Mouse (Mus musculus) CH12.LX (cell line): Measurements from ENCODE around the gene Gpcpd1. TPM values are rescaled to one million over a fixed set of nuclear protein-coding genes. Genes with fewer than 3 reads are reported as not detected.

Experiments used
- DNase-seq: peaks from one replicate; pipeline ENCODE4 v3.0.0-alpha.2; 2013; ENCODE audit errors: extremely low read depth
- H3K27ac ChIP-seq: 2 replicates; pipeline ENCODE4 v1.5.1; 2012; ENCODE audit warnings: low read depth, mild to moderate bottlenecking, control low read depth, moderate library complexity; ENCODE audit not compliant: insufficient read depth
- H3K27me3 ChIP-seq: replicated peaks from 2 replicates; pipeline ENCODE3; 2012; ENCODE audit warnings: inconsistent platforms
- H3K36me3 ChIP-seq, 2 experiments: replicated peaks in 1 of 2; 2 replicates each; pipeline versions ENCODE3 to v1.6.1; 2012; ENCODE audit warnings: inconsistent platforms in 1 of 2, low read length in 1 of 2, mild to moderate bottlenecking in 1 of 2, mixed read lengths in 1 of 2, moderate library complexity in 1 of 2; ENCODE audit not compliant: control insufficient read depth in 1 of 2, insufficient read depth in 1 of 2
- H3K4me1 ChIP-seq, 2 experiments: 2 replicates each; pipeline ENCODE4 v1.6.1; 2012; ENCODE audit warnings: inconsistent platforms in 1 of 2, moderate library complexity in 1 of 2; ENCODE audit not compliant: insufficient read depth in 2 of 2, control insufficient read depth in 1 of 2
- H3K4me2 ChIP-seq: 2 replicates; pipeline ENCODE4 v1.6.1; 2012; ENCODE audit warnings: low read depth, mild to moderate bottlenecking, control low read depth; ENCODE audit not compliant: poor library complexity, insufficient read depth, severe bottlenecking
- H3K4me3 ChIP-seq, 3 experiments: fragments of 150-350 bp in 1 of 3; sonication (generic) in 1 of 3; replicated peaks in 1 of 3; 2 replicates each; pipeline versions ENCODE3 to v1.5.1; 2011 to 2012; ENCODE audit warnings: low read depth in 2 of 3, low read length in 2 of 3, mild to moderate bottlenecking in 2 of 3, moderate library complexity in 2 of 3, control low read depth in 1 of 3, improper control_type of control experiment in 1 of 3, inconsistent platforms in 1 of 3, mixed read lengths in 1 of 3; ENCODE audit not compliant: poor library complexity in 1 of 3
- H3K79me2 ChIP-seq: replicated peaks from 2 replicates; pipeline ENCODE4 v1.6.1; 2012; ENCODE audit warnings: mild to moderate bottlenecking, moderate library complexity; ENCODE audit not compliant: control insufficient read depth, poor library complexity, insufficient read depth, severe bottlenecking; ENCODE audit errors: extremely low read depth
- H3K9ac ChIP-seq: 2 replicates; pipeline ENCODE4 v1.6.1; 2012; ENCODE audit warnings: low read depth, mild to moderate bottlenecking, control low read depth, moderate library complexity; ENCODE audit not compliant: insufficient read depth
- H3K9me3 ChIP-seq: replicated peaks from 2 replicates; pipeline ENCODE3; 2012; ENCODE audit warnings: low read length, inconsistent platforms, mixed read lengths
- BHLHE40 ChIP-seq: IDR thresholded peaks from 2 replicates; pipeline ENCODE4 v1.6.1; 2011; ENCODE audit warnings: mild to moderate bottlenecking, low read depth, low read length, improper control_type of control experiment
- CHD2 ChIP-seq: IDR thresholded peaks from 2 replicates; pipeline ENCODE4 v1.6.1; 2011; ENCODE audit warnings: low read length, improper control_type of control experiment
- CTCF ChIP-seq, 2 experiments: IDR thresholded peaks in 1 of 2; conservative IDR thresholded peaks in 1 of 2; 2 replicates each; pipeline ENCODE4 v1.5.1; 2011 to 2012; ENCODE audit warnings: low read depth in 2 of 2, low read length in 2 of 2, improper control_type of control experiment in 1 of 2, inconsistent platforms in 1 of 2, mild to moderate bottlenecking in 1 of 2, moderate library complexity in 1 of 2
- ELF1 ChIP-seq: IDR thresholded peaks from 2 replicates; pipeline ENCODE4 v1.6.1; 2014; ENCODE audit warnings: low read depth, mild to moderate bottlenecking, inconsistent platforms, low read length, improper control_type of control experiment
- EP300 ChIP-seq: IDR thresholded peaks from 2 replicates; pipeline ENCODE4 v1.6.1; 2011; ENCODE audit warnings: low read length, improper control_type of control experiment
- ETS1 ChIP-seq: conservative IDR thresholded peaks from 2 replicates; pipeline ENCODE4 v1.6.1; 2012; ENCODE audit warnings: low read depth, mild to moderate bottlenecking, inconsistent platforms, low read length, improper control_type of control experiment, moderate library complexity
- HCFC1 ChIP-seq: IDR thresholded peaks from 2 replicates; pipeline ENCODE4 v1.6.1; 2012; ENCODE audit warnings: low read depth, mild to moderate bottlenecking, inconsistent platforms, low read length, improper control_type of control experiment
- JUN ChIP-seq: IDR thresholded peaks from 2 replicates; pipeline ENCODE4 v1.6.1; 2011; ENCODE audit warnings: low read depth, mild to moderate bottlenecking, low read length, improper control_type of control experiment, moderate library complexity; ENCODE audit not compliant: insufficient read depth
- JUND ChIP-seq: conservative IDR thresholded peaks from 2 replicates; pipeline ENCODE4 v1.6.1; 2011; ENCODE audit warnings: low read depth, low read length, improper control_type of control experiment
- KAT2A ChIP-seq: IDR thresholded peaks from 2 replicates; pipeline ENCODE4 v1.6.1; 2012; ENCODE audit warnings: low read length, improper control_type of control experiment, inconsistent platforms; ENCODE audit not compliant: insufficient replicate concordance
- MAX ChIP-seq: IDR thresholded peaks from 2 replicates; pipeline ENCODE4 v1.6.1; 2011; ENCODE audit warnings: low read length, improper control_type of control experiment
- MEF2A ChIP-seq: IDR thresholded peaks from 2 replicates; pipeline ENCODE4 v1.6.1; 2014; ENCODE audit warnings: low read depth, mild to moderate bottlenecking, inconsistent platforms, low read length, improper control_type of control experiment, borderline replicate concordance
- MYC ChIP-seq: IDR thresholded peaks from 2 replicates; pipeline ENCODE4 v1.6.1; 2011; ENCODE audit warnings: low read depth, mild to moderate bottlenecking, improper control_type of control experiment, low read length
- NELFE ChIP-seq: IDR thresholded peaks from 2 replicates; pipeline ENCODE4 v1.6.1; 2011; ENCODE audit warnings: low read depth, low read length, improper control_type of control experiment
- PAX5 ChIP-seq: IDR thresholded peaks from 2 replicates; pipeline ENCODE4 v1.6.1; 2012; ENCODE audit warnings: low read length, inconsistent platforms, mixed read lengths
- POLR2A ChIP-seq: IDR thresholded peaks from 2 replicates; pipeline ENCODE4 v1.6.1; 2011; ENCODE audit warnings: low read depth, mild to moderate bottlenecking, improper control_type of control experiment, low read length
- POLR2AphosphoS2 ChIP-seq: IDR thresholded peaks from 2 replicates; pipeline ENCODE4 v1.6.1; 2011; ENCODE audit warnings: low read depth, low read length, improper control_type of control experiment
- RAD21 ChIP-seq: IDR thresholded peaks from 2 replicates; pipeline ENCODE4 v1.6.1; 2011; ENCODE audit warnings: low read depth, mild to moderate bottlenecking, low read length, improper control_type of control experiment, moderate library complexity
- RCOR1 ChIP-seq: conservative IDR thresholded peaks from 2 replicates; pipeline ENCODE4 v1.6.1; 2012; ENCODE audit warnings: low read depth, mild to moderate bottlenecking, inconsistent platforms, low read length, improper control_type of control experiment
- SIN3A ChIP-seq: IDR thresholded peaks from 2 replicates; pipeline ENCODE4 v1.6.1; 2012; ENCODE audit warnings: low read length, improper control_type of control experiment, inconsistent platforms
- ZC3H11A ChIP-seq: IDR thresholded peaks from 2 replicates; pipeline ENCODE4 v1.6.1; 2012; ENCODE audit warnings: low read depth, mild to moderate bottlenecking, inconsistent platforms, low read length, improper control_type of control experiment
- ZNF384 ChIP-seq: IDR thresholded peaks from 2 replicates; pipeline ENCODE4 v1.6.1; 2012; ENCODE audit warnings: low read depth, low read length, improper control_type of control experiment, inconsistent platforms
- dilution Hi-C: fragments of 300-500 bp; cut with MboI; formaldehyde crosslinking; loops from 2 replicates; pipeline ENCODE4 v1.14.3; 2020; ENCODE audit warnings: low sequenced_read_pairs; ENCODE audit not compliant: extremely low pct_unique_long_range_greater_than_20kb, extremely low pct_ligation_motif_present
- in situ Hi-C: fragments of 300-500 bp; cut with MboI; formaldehyde crosslinking; loops from 3 replicates; pipeline ENCODE4 v1.14.3; 2019; ENCODE audit warnings: low sequenced_read_pairs, low pct_ligation_motif_present, low pct_unique_long_range_greater_than_20kb, mixed read lengths
- polyA plus RNA-seq: library from polyadenylated mRNA; unstranded; fragments of >175 nt; gene quantifications from 2 replicates; pipeline ENCODE4 v1.2.1, GENCODE M21; 2012; ENCODE audit warnings: low read depth; ENCODE audit not compliant: insufficient read length
- total RNA-seq, 2 experiments: library from RNA; depleted of rRNA; stranded (reverse); fragments of 300-350 nt in 1 of 2; fragments of >200 nt in 1 of 2; gene quantifications; 2 replicates each; pipeline ENCODE4 v1.2.3; 2012 to 2014

Gpcpd1 gene
- total and polyA plus RNA-seq, 3 experiments, result 30.9 to 60.8 (median 33.5) TPM

GRCm38 (mm10) chr2:132600081-132600480, 12.6 kb upstream of the Gpcpd1 start:
- no peak for DNase-seq
- Histone ChIP-seq H3K4me1 (peaks cover 11 to 72% of the 10 kb centered on the region in 2 experiments), H3K79me2 (no peaks in the 10 kb centered on the region), H3K9ac (no peak overlapping the region), H3K4me3 (no peak overlapping the region), H3K27ac (no peak overlapping the region), H3K9me3 (no peaks in the 10 kb centered on the region), H3K4me2 (no peak overlapping the region), H3K27me3 (peaks cover 2% of the 10 kb centered on the region), H3K36me3 (no peaks in the 10 kb centered on the region)
- in situ Hi-C loops, result no loop called here
- dilution Hi-C loops, result no loop called here
- TF ChIP-seq HCFC1 (no peak), BHLHE40 (no peak), PAX5 (no peak), ELF1 (no peak), POLR2A (no peak), CHD2 (no peak), MAX (no peak), JUND (no peak), RAD21 (no peak), ZNF384 (no peak), POLR2AphosphoS2 (no peak), ZC3H11A (no peak), ETS1 (no peak), NELFE (no peak), RCOR1 (no peak), KAT2A (no peak), MEF2A (no peak)

GRCm38 (mm10) chr2:132599127-132599526, 11.6 kb upstream of the Gpcpd1 start:
- TF ChIP-seq JUN, result no peak
- no peak for TF ChIP-seq PAX5
- no peak for TF ChIP-seq CTCF (conservative IDR thresholded peaks at IDR 0.05 in 1 of 2, IDR thresholded peaks at IDR 0.05 in 1 of 2; ENCODE audit: low read depth in 2 of 2, low read length in 2 of 2)
- no peak for TF ChIP-seq MYC
- no peak for TF ChIP-seq EP300
- TF ChIP-seq KAT2A, result no peak
- no peak for TF ChIP-seq SIN3A

More at GRCm38 (mm10) chr2:132599127-132599526, 11.6 kb upstream of the Gpcpd1 start:
- dilution Hi-C loops (no loop called here), in situ Hi-C loops (no loop called here)
- Histone ChIP-seq H3K9me3 (no peaks in the 10 kb centered on the region), H3K79me2 (no peaks in the 10 kb centered on the region), H3K9ac (no peak overlapping the region), H3K4me3 (no peak overlapping the region), H3K4me1 (peaks cover 8 to 63% of the 10 kb centered on the region in 2 experiments), H3K36me3 (no peaks in the 10 kb centered on the region), H3K27me3 (peaks cover 2% of the 10 kb centered on the region), H3K27ac (no peak overlapping the region), H3K4me2 (no peak overlapping the region)
- DNase-seq, result no peak
